21 mouse cellular contexts compared by ENCODE assay signal in the genomic region with DNA sequence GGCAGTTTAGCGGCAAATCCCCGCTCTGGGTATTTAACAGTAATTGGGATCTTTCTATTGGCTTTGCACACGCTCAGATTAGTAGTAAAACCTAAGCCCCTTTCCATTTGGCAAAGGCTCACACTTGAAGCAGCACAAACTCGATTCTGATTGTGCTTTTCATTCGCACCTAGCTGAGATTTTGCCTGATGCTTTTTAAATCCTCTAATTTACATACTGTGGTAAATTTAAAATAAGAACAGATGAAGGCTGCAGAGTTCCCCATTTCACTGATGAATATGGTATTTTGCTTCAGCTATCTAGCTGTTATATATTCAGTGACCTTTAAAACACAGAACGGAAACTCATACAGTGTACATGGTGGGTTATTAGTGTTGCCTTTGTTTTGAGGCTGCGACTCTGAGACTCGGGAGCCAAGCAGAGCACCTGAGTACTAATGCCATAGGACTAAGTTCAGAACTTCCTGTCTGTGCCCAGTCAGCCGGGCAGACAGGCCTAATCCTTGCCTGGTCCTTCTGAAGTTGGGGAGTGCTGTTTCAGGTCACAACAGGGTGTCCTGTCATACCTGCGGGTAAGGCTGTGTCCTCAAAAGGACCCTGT.
DNase-seq lines count a peak whose midpoint lies in the region; ATAC-seq lines count a peak whose summit lies in the region.
"Had no signal": no experiment of that assay in that cellular context is flagged by ENCODE, and none has a peak within 500 bp of the region (broad histone marks: within the 10 kb centered on the region; RNA-seq: fewer than 3 reads in every experiment).

No protein-coding gene starts in this region.

- no peaks in the 10 kb centered on the region for H3K36me3 ChIP-seq in heart, embryonic 11.5 days (ENCODE audit: control insufficient read depth, insufficient read depth, low read length)
- H3K36me3 ChIP-seq: embryonic facial prominence, embryonic 15.5 days; heart, embryonic 10.5 days; hindbrain, embryonic 15.5 days; liver, embryonic 15.5 days had no signal

- no peak overlapping the region for H3K4me3 ChIP-seq in heart, embryonic 11.5 days (ENCODE audit: low read depth, low read length)
- H3K4me3 ChIP-seq: embryonic facial prominence, embryonic 15.5 days; heart, embryonic 10.5 days; hindbrain, embryonic 15.5 days; liver, embryonic 15.5 days; megakaryocyte, embryonic 14.5 days had no signal

- no peak for ATAC-seq in heart, embryonic 11.5 days (replicated peaks; ENCODE audit: insufficient number of reproducible peaks, low FRiP score, low TSS enrichment)
- ATAC-seq in inflammation-experienced regulatory T-cells, adult 6 months, result peak; percentile 85
- ATAC-seq: lung, postnatal 0 days had no signal

- H3K27me3 ChIP-seq in heart, embryonic 11.5 days (ENCODE audit: control insufficient read depth, insufficient read depth, low read length), result no peaks in the 10 kb centered on the region
- H3K27me3 ChIP-seq: embryonic facial prominence, embryonic 15.5 days; hindbrain, embryonic 15.5 days; liver, embryonic 15.5 days; megakaryocyte, embryonic 14.5 days had no signal

- H3K4me2 ChIP-seq in heart, embryonic 11.5 days, result no peak overlapping the region
- H3K4me2 ChIP-seq: embryonic facial prominence, embryonic 15.5 days; hindbrain, embryonic 15.5 days; liver, embryonic 15.5 days had no signal

- H3K9me3 ChIP-seq in heart, embryonic 11.5 days (replicated peaks; ENCODE audit: control insufficient read depth, low read length), result no peaks in the 10 kb centered on the region
- H3K9me3 ChIP-seq: embryonic facial prominence, embryonic 15.5 days; heart, embryonic 10.5 days; hindbrain, embryonic 15.5 days; liver, embryonic 15.5 days; megakaryocyte, embryonic 14.5 days had no signal

- H3K4me1 ChIP-seq in heart, embryonic 11.5 days (ENCODE audit: control insufficient read depth, insufficient read depth, low read length), result peaks cover 7% of the 10 kb centered on the region

- DNase-seq in heart, adult 11 months, result peak; percentile 50
- DNase-seq in B cell, adult 2 months, result peak; percentile 43 to 53
- DNase-seq in ZHBTc4 (ENCODE audit: low read depth, low spot score), result peak; percentile 21
- no peak for DNase-seq in right cerebral cortex, postnatal 25 days
- DNase-seq in adrenal gland, adult 18-20 months (ENCODE audit: low spot score in 2 of 2), result no peak
- DNase-seq in cerebellum, postnatal 10 days, result no peak
- DNase-seq: adrenal gland, postnatal 10 days; cerebellum, adult 9-10 months; embryo, embryonic 11 days; gastrocnemius, postnatal 36 days; kidney, adult 11 months; kidney, postnatal 10 days; right cerebral cortex, postnatal 14 days had no signal

- H3K9ac ChIP-seq in heart, embryonic 11.5 days (ENCODE audit: low read depth, low read length), result no peak overlapping the region
- H3K9ac ChIP-seq: embryonic facial prominence, embryonic 15.5 days; hindbrain, embryonic 15.5 days; liver, embryonic 15.5 days had no signal

- WGBS in heart, embryonic 11.5 days (ENCODE audit: insufficient replicate concordance), result 83% methylated on average over 10 of the region's 10 CpGs

- H3K27ac ChIP-seq in heart, embryonic 11.5 days (ENCODE audit: low read depth, low read length), result no peak overlapping the region
- H3K27ac ChIP-seq: embryonic facial prominence, embryonic 15.5 days; heart, embryonic 10.5 days; hindbrain, embryonic 15.5 days; liver, embryonic 15.5 days had no signal

Comparison
In these comparisons a context has a peak if more than half of its experiments do, and no peak if none do; other contexts are left out.
1. DNase-seq: peak in heart, adult 11 months (single experiment), B cell, adult 2 months (2 of 2) and ZHBTc4 (single experiment); none in right cerebral cortex, postnatal 25 days (single experiment), adrenal gland, adult 18-20 months (0 of 2) and cerebellum, postnatal 10 days (0 of 2).